Mouse (Mus musculus) lung, embryonic 16.5 days (tissue): ENCODE data around the gene Osbp2. TPM values are rescaled to one million over a fixed set of nuclear protein-coding genes. Genes with fewer than 3 reads are reported as not detected.

Experiments
- ATAC-seq: fragments of 200-750 bp; cut with Nextera tagmentation; 2 replicates; pipeline ENCODE4 v1.8.0; 2017; ENCODE audit warnings: low read depth, mild to moderate bottlenecking, moderate library complexity
- H3K27ac ChIP-seq: fragments of 300-500 bp; sonication (generic); 2 replicates; pipeline ENCODE4 v1.5.1; 2014; ENCODE audit warnings: mild to moderate bottlenecking, control low read depth, low read length
- H3K27me3 ChIP-seq: fragments of 300-500 bp; sonication (generic); 2 replicates; pipeline ENCODE4 v1.6.1; 2014; ENCODE audit warnings: low read depth, low read length, mixed read lengths; ENCODE audit not compliant: control insufficient read depth, insufficient read depth
- H3K36me3 ChIP-seq: fragments of 300-500 bp; sonication (generic); 2 replicates; pipeline ENCODE4 v1.6.1; 2014; ENCODE audit warnings: low read length; ENCODE audit not compliant: control insufficient read depth, insufficient read depth
- H3K4me1 ChIP-seq: fragments of 300-500 bp; sonication (generic); replicated peaks from 2 replicates; pipeline ENCODE4 v1.6.1; 2014; ENCODE audit warnings: low read length, mixed read lengths; ENCODE audit not compliant: control insufficient read depth, insufficient read depth
- H3K4me2 ChIP-seq: fragments of 300-500 bp; sonication (generic); 2 replicates; pipeline ENCODE4 v1.6.1; 2014; ENCODE audit warnings: low read depth, low read length, control low read depth
- H3K4me3 ChIP-seq: fragments of 300-500 bp; sonication (generic); 2 replicates; pipeline ENCODE4 v1.5.1; 2014; ENCODE audit warnings: mild to moderate bottlenecking, low read length, control low read depth
- H3K9ac ChIP-seq: fragments of 300-500 bp; sonication (generic); 2 replicates; pipeline ENCODE4 v1.6.1; 2014; ENCODE audit warnings: low read length, control low read depth
- H3K9me3 ChIP-seq: fragments of 300-500 bp; sonication (generic); 2 replicates; pipeline ENCODE4 v1.6.1; 2016; ENCODE audit warnings: low read length; ENCODE audit not compliant: control insufficient read depth
- WGBS: fragments of 180-500 bp; shearing (Covaris S2); extraction: QIAGEN DNeasy Blood & Tissue Kit; methylation state at CpG from one replicate; pipeline ENCODE4 v1.1.7; 2014; 5-methylcytosine and 5-hydroxymethylcytosine counted together
- polyA plus RNA-seq: library from polyadenylated mRNA; unstranded; fragments of >200 nt; fragmentation: Nextera tagmentation; extraction: Ambion mirVana; gene quantifications from 2 replicates; pipeline ENCODE4 v1.2.1, GENCODE M21; 2015

The Osbp2 gene
- polyA plus RNA-seq, 1 experiment from 2014 or later = 0.23 TPM

DNA sequence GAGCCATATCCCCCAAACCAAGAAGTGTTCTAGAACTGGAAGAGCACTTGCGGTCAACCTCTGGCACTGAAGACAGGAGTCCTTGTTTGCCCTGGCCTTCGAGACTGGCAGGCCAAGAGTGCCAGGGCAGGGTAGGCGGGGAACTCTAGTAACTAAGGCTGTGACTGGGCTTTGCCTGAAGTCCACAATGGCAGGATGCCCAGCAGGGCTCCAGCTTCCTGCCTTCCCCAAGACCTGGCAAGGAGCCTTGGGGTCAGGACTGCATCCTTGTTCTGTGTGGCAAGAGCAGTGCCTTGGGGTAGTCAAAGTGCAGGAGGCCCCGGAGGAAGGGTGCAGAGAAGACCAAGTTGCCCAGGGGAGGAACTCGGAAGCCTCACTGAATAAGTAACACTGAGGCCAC is 39.3 kb upstream of the Osbp2 start:
- no peak overlapping the region for H3K9ac ChIP-seq
- peak; percentile 76 for ATAC-seq
- no peaks in the 10 kb centered on the region for H3K27me3 ChIP-seq

DNA sequence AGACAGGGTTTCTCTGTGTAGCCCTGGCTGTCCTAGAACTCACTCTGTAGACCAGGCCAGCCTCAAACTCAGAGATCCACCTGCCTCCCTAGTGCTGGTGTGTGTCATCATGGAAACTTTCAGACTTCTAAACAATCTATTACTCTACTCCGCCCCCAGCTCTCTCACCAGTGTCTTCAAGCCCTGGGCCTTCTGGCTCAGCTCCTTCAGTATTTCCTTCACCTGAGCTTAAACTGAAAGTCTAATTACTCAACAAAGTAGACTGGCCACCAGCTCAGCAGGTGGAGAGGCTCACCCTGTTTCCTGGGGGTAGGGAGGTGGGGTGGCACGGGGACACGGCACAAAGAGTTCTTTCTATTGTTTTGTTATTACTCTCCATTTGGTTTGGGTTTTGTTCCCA is 38.8 kb upstream of the Osbp2 start:
- no peak overlapping the region for H3K4me2 ChIP-seq
- WGBS = 86% methylated on average over 3 of the region's 3 CpGs
- H3K4me1 ChIP-seq = peaks cover 7% of the 10 kb centered on the region; the same call in 1 of the 2 replicates

More for the DNA sequence above, 39.3 kb upstream of the Osbp2 start:
- no peak overlapping the region for H3K4me2 ChIP-seq
- H3K4me1 ChIP-seq = peaks cover 7% of the 10 kb centered on the region; the same call in 1 of the 2 replicates
- 61% methylated on average over 5 of the region's 5 CpGs for WGBS
- H3K36me3 ChIP-seq = no peaks in the 10 kb centered on the region
- H3K27ac ChIP-seq = no peak overlapping the region
- H3K9me3 ChIP-seq = no peaks in the 10 kb centered on the region
- H3K4me3 ChIP-seq = no peak overlapping the region

DNA sequence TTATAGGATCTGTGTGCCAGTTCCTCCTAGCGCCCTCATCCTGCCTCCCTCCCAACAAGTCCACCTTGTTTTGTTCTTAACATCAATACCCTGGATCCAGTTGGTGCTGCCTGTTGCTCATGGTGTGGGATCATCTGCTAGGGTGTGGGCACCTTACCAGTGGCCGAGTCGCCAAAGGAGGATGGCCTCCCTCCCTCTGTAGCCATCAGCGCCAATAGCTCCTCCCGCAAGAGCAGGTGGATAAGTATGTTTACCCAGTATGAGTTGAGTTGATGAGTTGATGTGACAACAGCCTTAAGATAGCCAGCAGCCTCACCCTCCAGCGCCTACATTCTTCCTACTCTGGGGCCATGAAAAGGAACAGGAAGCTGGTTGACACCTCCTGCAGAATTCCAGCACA is 36.6 kb upstream of the Osbp2 start:
- Histone ChIP-seq H3K9ac (no peak overlapping the region), H3K36me3 (no peaks in the 10 kb centered on the region), H3K9me3 (no peaks in the 10 kb centered on the region), H3K27ac (no peak overlapping the region), H3K4me3 (no peak overlapping the region), H3K4me2 (no peak overlapping the region), H3K4me1 (peaks cover 7% of the 10 kb centered on the region; the same call in 1 of the 2 replicates), H3K27me3 (no peaks in the 10 kb centered on the region)
- WGBS = 67% methylated on average over 6 of the region's 6 CpGs
- no peak for ATAC-seq

More for the DNA sequence above, 38.8 kb upstream of the Osbp2 start:
- Histone ChIP-seq H3K4me3 (no peak overlapping the region), H3K27me3 (no peaks in the 10 kb centered on the region), H3K9ac (no peak overlapping the region), H3K27ac (no peak overlapping the region), H3K9me3 (no peaks in the 10 kb centered on the region), H3K36me3 (no peaks in the 10 kb centered on the region)
- ATAC-seq = no peak

DNA sequence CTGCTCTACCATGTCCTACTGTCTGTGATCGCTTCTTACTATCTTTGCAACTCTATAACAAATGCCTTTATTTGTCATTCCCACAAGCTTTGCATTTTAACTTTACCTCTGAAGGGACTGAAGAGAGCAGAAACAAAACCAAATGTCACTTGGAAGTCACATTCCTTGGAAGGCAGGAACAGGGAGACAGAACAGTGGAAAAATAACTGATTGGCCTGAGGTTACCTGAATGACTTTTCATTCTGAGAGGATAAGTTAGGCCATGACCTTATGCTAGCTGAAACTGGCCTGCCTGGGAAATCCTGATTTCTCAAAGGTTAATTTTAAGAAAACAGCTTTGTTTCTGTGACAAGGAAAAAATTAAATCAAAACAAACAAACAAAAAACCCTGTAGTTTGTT is 32.2 kb upstream of the Osbp2 start:
- no peaks in the 10 kb centered on the region for H3K36me3 ChIP-seq
- 79% methylated on average over 1 of the region's 1 CpGs for WGBS
- no peak overlapping the region; the same call in 1 of the 2 replicates for H3K4me2 ChIP-seq
- ATAC-seq = no peak
- H3K27ac ChIP-seq = no peak overlapping the region
- no peaks in the 10 kb centered on the region for H3K9me3 ChIP-seq
- no peak overlapping the region for H3K4me3 ChIP-seq
- no peaks in the 10 kb centered on the region for H3K27me3 ChIP-seq
- H3K4me1 ChIP-seq = 0 out of 2 replicates have a peak, but pooled peaks cover 4% of the 10 kb centered on the region
- H3K9ac ChIP-seq = no peak overlapping the region

DNA sequence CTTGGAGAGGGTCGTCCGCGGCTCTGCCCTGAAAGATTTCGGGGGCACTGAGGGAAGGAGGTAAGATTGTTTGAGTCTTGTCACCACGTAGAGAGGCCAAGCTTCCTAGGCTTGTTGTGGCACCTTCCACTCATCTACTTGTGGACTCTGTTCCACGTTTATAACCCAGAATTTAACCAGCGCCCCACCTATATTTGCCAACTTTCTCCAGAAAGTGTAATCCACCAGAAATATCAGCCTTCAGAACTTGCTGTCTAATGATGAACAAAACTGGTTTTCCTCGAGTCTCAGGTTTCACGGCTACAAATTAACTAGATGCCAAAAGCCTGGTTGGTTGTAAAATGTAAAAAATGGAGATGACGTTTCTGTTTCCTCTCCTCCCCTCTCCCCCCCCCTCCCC is 31.8 kb upstream of the Osbp2 start:
- H3K27ac ChIP-seq = peak overlapping the region; percentile 76
- H3K4me3 ChIP-seq = peak overlapping the region; percentile 57
- peak; percentile 37 for ATAC-seq

DNA sequence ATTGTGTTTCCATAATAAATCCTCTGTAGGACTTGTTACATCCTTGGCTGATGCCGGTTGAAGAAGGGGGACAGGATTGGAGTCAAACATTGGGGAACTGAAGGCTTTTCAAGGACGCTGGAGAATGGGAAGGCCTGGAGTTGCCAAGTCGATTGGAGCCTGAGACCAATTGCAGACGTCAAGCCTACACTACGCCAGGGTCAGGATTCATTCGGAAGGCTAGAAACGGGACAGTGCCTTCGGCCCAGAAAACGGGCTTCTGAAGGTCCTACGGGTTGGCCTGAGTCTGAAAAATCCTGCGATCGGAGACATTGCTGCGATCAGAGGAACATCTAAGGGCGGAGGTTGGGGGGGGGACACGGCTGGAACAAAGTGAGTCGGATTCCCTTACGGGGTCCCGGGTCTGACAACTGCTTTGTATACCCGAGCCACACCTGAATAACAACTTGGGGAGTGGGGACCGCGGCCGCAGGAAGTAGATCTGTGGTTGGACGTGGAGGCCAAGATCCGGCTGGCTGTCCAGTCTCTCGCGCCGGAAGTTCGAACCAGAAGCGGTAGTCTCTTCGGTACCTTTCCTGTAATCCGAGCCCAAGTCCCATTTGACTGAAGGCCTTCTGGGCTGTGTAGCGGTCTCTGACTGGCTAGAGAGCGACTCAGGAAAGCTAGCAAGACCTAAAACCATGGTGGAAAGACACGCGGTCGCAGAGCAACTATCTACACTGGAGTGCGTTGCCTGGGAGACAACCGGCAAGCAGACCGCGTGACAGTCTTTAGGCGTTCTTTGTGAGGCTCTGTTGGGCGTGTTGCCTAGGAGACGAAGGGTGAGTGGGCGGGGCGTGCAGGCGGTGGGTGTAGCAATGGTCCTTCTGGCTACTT is 30.9 kb upstream of the Osbp2 start, which contains the start of the genes 4921536K21Rik and Dusp18:
Gene 4921536K21Rik (minus strand): TSS at position 693 of the 876 bp plus-strand sequence.
Gene Dusp18 (plus strand): TSS at position 835 of the 876 bp plus-strand sequence.
- Histone ChIP-seq H3K27ac (peak within 1 kb of the TSS; percentile 76), H3K27me3 (no peaks in the 10 kb centered on the region), H3K4me1 (0 out of 2 replicates have a peak, but pooled peaks cover 4% of the 10 kb centered on the region), H3K36me3 (no peaks in the 10 kb centered on the region), H3K4me3 (peak within 1 kb of the TSS; percentile 57), H3K9ac (peak within 1 kb of the TSS; percentile 64), H3K9me3 (no peaks in the 10 kb centered on the region), H3K4me2 (peak within 1 kb of the TSS; percentile 77)
- peak; percentile 100 for ATAC-seq
- WGBS = 2% methylated on average over 46 of the region's 46 CpGs

More for the DNA sequence above, 31.8 kb upstream of the Osbp2 start:
- Histone ChIP-seq H3K9me3 (no peaks in the 10 kb centered on the region), H3K27me3 (no peaks in the 10 kb centered on the region), H3K36me3 (no peaks in the 10 kb centered on the region), H3K9ac (peak overlapping the region; percentile 64), H3K4me2 (peak overlapping the region; percentile 77), H3K4me1 (0 out of 2 replicates have a peak, but pooled peaks cover 4% of the 10 kb centered on the region)
- 1% methylated on average over 10 of the region's 10 CpGs for WGBS

DNA sequence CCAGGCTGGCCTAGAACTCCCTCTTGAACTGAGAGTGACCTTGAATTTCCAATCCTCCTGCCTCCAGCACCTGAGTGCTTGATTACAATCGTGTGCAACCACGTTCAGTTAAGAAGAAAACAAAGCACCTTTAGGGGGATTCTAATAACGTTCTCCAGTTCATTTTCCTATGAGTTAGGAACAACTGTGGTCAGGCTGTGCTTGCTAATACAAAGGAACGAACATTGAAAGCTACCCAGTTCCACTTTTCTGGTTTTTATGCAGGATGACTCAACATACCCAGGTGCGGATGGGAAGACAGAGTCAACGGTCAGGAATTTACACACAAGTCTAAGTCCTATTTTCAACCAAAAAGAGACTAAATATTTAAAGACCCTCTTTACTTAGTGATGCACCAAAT is 30.3 kb upstream of the Osbp2 start:
- WGBS = 76% methylated on average over 6 of the region's 6 CpGs
- Histone ChIP-seq H3K4me2 (no peak overlapping the region; the same call in 1 of the 2 replicates), H3K27me3 (no peaks in the 10 kb centered on the region), H3K9ac (no peak overlapping the region), H3K9me3 (no peaks in the 10 kb centered on the region), H3K36me3 (no peaks in the 10 kb centered on the region), H3K27ac (no peak overlapping the region), H3K4me1 (0 out of 2 replicates have a peak, but pooled peaks cover 4% of the 10 kb centered on the region), H3K4me3 (no peak overlapping the region)
- ATAC-seq = no peak

DNA sequence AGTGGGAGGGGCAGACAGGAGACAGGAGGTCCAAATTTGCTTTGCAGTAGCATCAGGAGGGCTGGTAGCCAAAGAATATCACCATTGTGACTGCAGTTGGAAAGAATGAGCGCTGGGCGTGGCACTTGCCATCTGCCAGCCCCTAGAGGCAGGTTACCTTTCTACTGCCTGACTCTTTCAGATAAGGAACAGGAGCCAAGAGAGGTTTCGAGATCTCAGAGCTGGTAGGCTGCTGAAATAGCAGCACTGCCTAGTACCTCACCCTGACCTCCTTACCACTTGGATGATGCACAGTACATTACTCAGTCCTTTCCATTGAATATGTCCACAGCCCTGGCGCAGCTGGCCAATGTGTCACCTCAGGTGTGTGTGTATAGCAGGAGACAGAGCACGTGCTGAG is 23.6 kb upstream of the Osbp2 start:
- H3K27ac ChIP-seq = no peak overlapping the region
- no peaks in the 10 kb centered on the region for H3K27me3 ChIP-seq
- no peaks in the 10 kb centered on the region for H3K9me3 ChIP-seq
- ATAC-seq = no peak
- no peak overlapping the region for H3K4me2 ChIP-seq
- no peak overlapping the region for H3K4me3 ChIP-seq
- no peak overlapping the region for H3K9ac ChIP-seq
- no peaks in the 10 kb centered on the region for H3K4me1 ChIP-seq
- 60% methylated on average over 5 of the region's 5 CpGs for WGBS
- H3K36me3 ChIP-seq = no peaks in the 10 kb centered on the region

DNA sequence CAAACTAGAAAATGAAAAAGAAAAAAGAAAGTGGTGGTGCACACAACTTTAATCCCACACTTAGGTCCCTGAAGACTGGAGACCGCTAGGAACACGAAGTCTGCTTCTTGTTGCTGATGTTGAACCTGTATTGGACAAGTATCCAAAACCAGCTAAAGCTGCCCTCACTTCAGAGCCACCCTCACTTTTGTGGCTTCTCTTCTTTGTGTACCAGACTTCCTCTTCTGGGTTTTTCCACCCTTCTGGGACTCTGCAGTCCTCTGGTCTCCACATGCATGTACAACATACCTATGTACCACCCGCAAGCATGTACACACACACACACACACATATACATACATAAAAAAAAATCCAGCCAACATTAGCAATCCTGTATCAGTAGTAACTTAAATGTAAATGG is 20.0 kb upstream of the Osbp2 start:
- H3K9me3 ChIP-seq = no peaks in the 10 kb centered on the region
- no peak overlapping the region for H3K4me3 ChIP-seq
- H3K9ac ChIP-seq = no peak overlapping the region
- no peaks in the 10 kb centered on the region for H3K36me3 ChIP-seq
- no peaks in the 10 kb centered on the region for H3K27me3 ChIP-seq
- no peak overlapping the region for H3K4me2 ChIP-seq
- no peaks in the 10 kb centered on the region for H3K4me1 ChIP-seq
- 93% methylated on average over 3 of the region's 3 CpGs for WGBS
- no peak for ATAC-seq
- H3K27ac ChIP-seq = no peak overlapping the region
